Mouse (Mus musculus): ENCODE measurements at regions not wholly inside any gene's neighbourhood (a gene's known extent, or its start where the extent isn't known, plus 50 kb on each side); places are given as distances from the start of the nearest gene placed in this dataset.

DNA sequence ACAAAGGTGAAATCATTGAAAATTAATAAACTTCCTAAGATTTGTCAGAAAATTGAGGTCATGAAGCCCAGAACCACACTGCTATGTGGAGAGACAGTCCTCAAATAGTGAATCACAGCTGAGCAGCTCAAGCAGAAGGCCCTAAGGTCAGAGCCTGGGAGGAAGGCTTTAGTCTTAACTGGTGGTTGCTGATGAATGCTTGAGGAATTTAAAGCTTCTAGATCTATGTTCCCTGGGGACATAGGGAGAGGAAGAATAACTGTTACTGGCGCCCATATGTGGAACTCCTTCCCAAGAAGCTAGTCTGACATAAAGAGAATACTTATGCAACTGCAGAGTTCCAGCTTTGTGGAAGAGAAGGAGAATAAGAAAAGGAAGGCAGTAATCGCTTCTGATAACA lies 919.5 kb downstream of the D3Ertd751e start:
- no peak for DNase-seq

DNA sequence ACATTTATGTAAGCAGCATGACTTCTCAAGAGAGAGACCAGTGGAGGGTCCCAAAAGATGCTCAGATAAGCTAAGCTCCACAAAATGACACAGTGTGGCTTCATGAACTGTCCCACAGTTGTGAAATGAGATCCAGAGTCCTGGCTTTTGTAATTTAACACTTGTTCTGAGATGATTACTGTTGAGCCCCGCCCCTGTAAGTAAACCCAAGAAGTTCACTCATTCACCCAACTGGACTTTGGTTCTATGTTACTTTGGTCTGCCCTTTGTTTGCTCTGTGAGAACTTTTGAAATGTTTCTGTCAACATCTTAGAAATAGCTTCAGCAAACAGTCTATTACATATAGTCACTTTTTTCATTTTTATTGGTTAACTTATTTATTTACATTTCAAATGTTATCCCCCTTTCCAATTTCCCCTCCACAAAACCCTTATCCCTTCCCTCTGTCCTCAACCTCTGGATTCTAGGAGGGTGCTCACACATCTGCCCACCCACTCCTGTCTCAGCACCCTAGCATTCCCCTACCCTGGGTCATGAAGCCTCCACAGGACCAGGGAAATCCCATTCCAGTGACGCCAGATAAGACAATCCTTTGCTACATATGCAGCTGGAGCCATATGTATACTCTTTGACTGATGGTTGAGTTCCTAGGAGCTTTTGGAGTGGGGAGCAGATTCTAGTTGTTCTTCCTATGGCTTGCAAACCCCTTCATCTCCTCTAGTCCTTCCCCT lies 934.4 kb downstream of the D3Ertd751e start:
- DNase-seq, result no peak

DNA sequence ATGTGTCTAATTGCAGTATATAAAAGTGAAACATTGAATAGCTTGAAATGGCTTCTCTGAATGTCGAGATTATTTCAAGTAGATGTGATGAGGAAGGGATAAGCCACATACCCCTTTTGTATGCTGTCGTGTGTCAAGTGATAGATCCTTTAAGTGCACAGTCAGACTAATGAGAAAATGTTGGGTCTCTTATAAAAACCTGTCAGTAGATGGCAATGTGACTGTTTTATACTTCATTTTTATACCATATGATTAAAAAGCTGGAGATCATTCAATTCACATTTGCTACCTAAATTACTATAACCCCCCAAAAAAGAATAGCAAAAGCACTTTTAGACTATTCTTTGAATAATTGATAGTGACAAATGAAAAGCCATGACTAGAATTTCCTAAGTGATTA lies 952.3 kb downstream of the D3Ertd751e start:
- DNase-seq, result no peak

GRCm38 (mm10) chr3:42738910-42739309 lies 996.5 kb downstream of the D3Ertd751e start:
- DNase-seq, result no peak

DNA sequence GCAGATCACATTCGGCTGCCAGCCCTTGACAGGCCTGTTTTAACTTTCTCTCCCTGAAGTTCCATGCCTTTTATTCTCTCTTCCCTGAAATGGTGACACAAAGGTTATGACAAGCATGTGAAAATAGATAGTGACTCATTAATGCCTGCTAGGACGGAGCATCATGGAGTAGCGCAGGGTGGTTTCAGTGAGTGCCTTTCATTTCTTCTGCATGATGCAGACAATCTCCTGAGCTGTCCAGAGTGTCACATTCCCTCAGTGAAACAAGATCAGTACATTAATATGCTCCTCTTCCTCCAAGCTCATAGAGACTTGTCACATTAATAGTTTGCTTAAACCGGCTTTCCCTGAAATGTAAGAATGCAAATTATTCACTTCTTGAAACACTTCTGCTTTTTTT lies 1010.7 kb downstream of the D3Ertd751e start:
- no peak for DNase-seq

GRCm38 (mm10) chr3:42757335-42757734 lies 1014.9 kb downstream of the D3Ertd751e start:
- DNase-seq, result no peak

DNA sequence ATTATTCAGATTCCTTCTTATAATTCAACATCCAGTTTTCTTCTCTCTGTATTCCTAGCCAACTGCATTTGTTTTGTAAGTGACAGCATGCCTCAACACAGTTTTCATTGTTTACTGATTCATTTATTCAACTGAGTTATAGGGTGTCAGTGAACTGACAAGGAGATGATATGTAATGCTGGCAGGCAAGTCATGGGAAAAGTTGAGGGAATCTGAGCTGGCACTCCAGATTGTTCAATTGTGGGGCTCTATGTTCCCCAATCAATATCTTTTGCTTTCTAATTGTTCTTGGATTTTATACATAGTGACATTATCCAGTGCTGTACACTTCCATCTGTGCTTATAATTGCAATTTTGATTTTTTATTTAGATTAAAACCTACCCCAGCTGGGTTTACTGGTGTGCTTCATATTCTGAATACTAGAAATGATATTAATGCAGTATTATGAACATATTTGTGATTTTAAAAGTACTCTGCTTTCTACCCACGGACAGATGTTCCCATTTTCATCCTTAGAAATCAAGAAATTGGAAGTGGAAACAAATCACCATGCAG lies 1015.5 kb downstream of the D3Ertd751e start:
- DNase-seq, result peak; percentile 40

GRCm38 (mm10) chr3:42762205-42762604 lies 1019.8 kb downstream of the D3Ertd751e start:
- DNase-seq, result no peak

DNA sequence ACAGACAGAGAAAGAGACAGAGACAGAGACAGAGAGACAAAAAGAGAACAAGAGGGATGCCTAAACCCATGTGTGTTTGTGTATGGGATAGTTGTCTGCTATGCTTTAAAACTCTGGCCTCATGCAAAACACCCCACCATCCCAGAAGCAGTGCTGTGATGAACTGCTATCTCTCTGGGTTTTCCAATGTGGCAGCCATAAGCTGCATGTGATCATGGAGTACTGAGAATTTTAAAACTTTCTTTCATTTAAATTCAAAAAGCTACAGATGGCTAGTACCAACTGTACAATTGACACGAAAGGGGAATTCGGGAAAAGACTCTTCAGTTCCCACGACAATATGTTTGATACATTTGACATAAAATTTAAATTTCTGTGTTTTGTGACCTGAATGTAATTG lies 1041.1 kb downstream of the D3Ertd751e start:
- DNase-seq, result no peak

- no peak for DNase-seq
Measured at GRCm38 (mm10) chr3:42784203-42784602, 1041.8 kb downstream of the D3Ertd751e start.

- no peak for DNase-seq
Measured at GRCm38 (mm10) chr3:42790415-42790814, 1048.0 kb downstream of the D3Ertd751e start.

DNA sequence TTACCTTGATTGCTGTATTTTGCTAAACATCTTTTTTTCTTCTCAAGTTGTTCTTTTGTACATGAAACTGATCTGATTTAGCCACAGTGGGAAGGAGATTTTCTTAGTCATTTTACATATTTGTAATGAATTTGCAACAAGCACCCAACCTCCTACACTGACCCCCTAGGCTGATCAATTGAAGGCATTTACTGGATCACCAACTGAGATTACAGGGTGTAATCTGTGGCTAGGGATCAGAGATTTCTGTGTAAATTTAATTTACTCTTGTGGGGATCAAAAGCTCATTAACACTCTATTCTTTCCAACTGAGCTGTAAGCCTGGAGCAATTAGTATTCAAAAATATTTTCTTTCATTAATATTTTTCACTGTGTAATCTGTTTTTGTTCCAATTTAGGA lies 1049.5 kb downstream of the D3Ertd751e start:
- DNase-seq, result no peak

DNA sequence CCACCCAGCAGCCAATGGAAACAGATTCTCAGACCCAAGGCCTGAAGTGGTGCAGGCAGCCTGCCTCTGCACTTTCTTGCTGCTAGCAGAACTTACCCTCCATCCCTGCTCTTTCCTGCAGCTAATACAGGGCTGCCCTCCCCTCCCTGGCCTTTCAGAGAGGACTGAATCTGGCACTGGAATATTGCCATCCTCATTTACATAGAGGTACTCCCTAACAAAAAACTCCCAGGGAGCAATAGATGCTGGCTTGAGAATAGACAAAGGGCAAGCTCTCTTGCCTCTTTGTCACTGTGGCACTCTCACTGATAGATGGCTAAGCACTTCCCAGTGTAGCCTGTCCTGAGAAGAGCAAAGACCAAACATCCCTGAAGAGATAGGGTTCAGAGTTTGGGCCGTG lies 1088.0 kb downstream of the D3Ertd751e start:
- no peak for DNase-seq

- no peak for DNase-seq
Measured at GRCm38 (mm10) chr3:42867370-42867769, 1125.0 kb downstream of the D3Ertd751e start.

DNA sequence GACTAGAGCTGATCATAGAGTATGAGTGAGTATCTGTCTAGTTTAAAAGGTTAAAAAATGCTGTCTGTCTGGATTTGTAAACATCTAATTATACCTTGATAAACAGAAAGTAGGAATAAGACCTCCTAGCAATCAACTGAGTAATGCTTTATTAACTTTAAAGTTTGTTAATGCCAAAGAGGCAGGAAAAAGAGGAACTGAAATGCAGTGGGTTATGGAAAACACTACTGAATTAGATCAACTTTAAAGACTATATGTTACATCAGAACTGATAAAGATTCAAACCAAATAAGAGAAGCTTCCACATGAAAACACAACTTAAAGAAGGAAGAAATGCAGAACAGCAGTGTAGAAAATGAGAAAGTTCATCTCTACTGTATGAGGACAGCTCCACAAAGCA lies 1136.6 kb downstream of the D3Ertd751e start:
- DNase-seq, result no peak

- no peak for DNase-seq
Measured at GRCm38 (mm10) chr3:42884481-42884880, 1142.1 kb downstream of the D3Ertd751e start.

GRCm38 (mm10) chr3:42892016-42892699 lies 1149.7 kb downstream of the D3Ertd751e start:
- peak; percentile 4 for DNase-seq

DNA sequence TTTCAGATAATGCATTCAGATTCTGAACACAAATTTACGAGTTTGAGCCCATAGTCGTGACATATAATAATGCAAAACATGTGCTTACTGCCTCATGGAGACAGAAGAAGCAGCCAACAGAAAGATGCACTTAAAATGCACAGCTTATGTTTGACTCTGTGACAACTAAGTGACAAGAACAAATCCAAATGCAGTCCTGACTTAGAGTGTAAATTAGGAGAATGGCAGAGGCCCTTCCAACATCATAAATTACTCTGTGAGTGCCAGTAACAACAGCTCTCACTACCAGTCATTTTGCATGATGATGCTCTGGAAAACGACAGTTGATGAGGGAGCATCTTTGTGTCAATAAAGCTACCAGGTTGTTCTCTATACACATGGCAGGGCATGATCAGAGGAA lies 1153.4 kb downstream of the D3Ertd751e start:
- no peak for DNase-seq

- no peak for DNase-seq
Measured at GRCm38 (mm10) chr3:42897936-42898335, 1155.5 kb downstream of the D3Ertd751e start.

DNA sequence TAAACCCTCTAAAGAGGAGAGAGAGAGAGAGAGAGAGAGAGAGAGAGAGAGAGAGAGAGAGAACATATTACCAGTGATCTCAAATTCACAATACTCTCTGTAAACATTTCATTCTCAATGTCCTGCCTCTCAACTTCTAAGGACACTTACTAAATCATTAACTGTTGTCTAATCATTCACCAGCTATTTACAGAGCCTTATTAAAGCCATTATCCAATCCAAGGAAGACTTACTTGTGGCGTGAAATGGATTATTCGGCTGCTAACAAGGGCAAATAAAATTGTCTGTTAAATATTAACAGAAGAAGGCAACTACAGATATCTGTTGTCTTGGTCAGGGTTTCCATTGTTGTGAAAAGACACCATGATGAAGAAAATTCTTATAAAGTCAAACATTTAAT lies 1156.5 kb downstream of the D3Ertd751e start:
- no peak for DNase-seq

GRCm38 (mm10) chr3:42900984-42901383 lies 1158.6 kb downstream of the D3Ertd751e start:
- no peak for DNase-seq

DNA sequence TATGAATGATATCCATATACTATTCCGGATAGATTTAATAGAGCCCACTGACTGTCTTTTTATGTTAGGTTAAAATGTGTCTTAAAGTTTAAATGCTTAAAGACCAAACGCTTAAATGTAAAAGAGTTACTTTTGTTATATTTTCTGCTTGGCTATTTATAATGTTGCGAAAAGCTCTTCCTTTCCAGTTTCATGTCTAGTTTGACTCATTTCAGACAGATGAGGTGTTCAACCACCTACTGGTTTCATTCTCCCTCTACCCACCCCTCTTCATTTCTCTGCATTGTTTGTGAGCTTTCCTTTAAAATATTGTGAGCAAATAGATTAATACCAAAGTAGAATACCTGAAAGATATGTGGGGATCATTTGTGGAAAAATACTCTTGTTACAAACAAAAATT lies 1163.8 kb downstream of the D3Ertd751e start:
- DNase-seq, result no peak

DNA sequence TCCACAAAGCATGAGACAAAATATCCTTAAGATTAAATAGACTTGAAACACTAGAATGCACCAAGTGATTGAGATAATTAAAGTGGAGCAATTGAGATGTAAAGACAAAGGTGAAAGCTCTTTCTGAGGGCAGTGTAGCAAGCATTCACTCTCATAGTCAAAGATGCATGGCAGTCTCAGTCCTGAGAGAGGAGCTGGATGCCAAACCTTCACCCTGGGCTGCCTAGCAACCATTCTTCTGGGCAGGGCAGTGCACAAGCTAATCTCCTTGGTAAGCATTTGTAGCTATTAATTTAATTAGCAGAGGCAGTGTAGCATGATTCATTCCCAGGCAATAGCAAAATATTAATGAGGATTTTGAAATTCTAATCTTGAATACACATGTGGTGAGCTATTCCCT lies 1166.0 kb downstream of the D3Ertd751e start:
- no peak for DNase-seq

- no peak for DNase-seq
Measured at GRCm38 (mm10) chr3:42915146-42915545, 1172.7 kb downstream of the D3Ertd751e start.
